Mouse (Mus musculus): ENCODE measurements around the gene Gm14391.
"Not testable (repeated sequence)": the region's sequence is repeated elsewhere in the genome, so short reads cannot be mapped to it uniquely, and the experiment has no call there.

GRCm38 (mm10) chr2:175179008-175179407 lies 27.7 kb downstream of the Gm14391 start:
- not testable (repeated sequence) for TF ChIP-seq CTCF (conservative IDR thresholded peaks at IDR 0.05; ENCODE audit: low read length); POU5F1 (IDR thresholded peaks at IDR 0.05; ENCODE audit: borderline replicate concordance, low read length)
